Mouse (Mus musculus) kidney, postnatal 25 days (tissue): ENCODE measurements around the gene Chd4.
"Not testable (repeated sequence)": the region's sequence is repeated elsewhere in the genome, so short reads cannot be mapped to it uniquely, and the experiment has no call there.

ENCODE experiments used
- DNase-seq, 2 experiments: peaks; one replicate each; pipeline ENCODE4 v3.0.0; 2021; ENCODE audit warnings: mixed read lengths in 2 of 2

Gene Chd4

DNA sequence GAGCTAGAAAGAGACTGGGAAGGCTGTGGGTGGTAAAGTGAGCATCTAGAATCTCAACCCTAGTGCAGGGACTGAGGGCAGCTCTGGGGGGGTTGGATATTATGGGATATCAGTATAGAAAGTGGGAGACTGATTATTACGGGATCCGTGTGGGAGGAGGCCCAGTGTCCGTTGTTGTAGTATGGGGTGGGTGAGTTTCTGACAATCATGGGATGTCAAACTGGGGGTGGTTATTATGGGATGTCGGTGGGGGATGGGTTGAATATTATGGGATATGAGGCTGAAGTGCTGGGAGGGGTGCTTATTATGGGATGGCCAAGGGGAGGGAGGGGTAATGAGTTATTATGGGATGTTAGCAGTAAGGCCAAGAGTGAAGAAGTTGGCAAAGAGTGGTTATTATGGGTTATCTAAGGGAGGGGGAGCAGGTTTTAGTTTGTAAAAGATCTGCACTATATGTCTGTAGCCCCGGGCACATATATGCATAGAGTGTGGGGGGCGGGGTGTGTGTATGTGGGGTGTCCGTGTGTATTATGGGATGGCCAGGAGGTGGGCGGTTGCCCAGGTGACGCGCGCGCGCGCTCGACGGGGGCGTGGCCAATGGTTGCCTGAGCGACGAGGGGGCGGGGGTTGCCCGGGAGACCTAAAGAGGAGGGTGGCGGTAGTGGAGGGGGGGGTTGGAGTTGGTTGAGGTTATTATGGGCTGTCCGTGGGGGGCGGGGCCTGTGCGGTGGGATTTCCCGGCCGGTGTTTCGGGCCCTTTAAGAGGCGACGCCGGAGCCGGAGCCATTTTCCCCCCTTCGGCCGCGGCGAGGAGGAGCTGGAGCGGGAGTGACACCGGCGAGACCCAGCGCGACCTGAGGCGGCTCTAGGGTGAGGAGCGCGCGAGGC is at the start of gene Chd4:
Chd4 (plus strand) TSS at position 591 of the 888 bp plus-strand sequence.
- DNase-seq, result peak; percentile 98 to 99

GRCm38 (mm10) chr6:125046691-125047090 is 49.1 kb upstream of the Chd4 start:
- DNase-seq, result peak; percentile 85 to 88

GRCm38 (mm10) chr6:125049678-125050077 is 46.1 kb upstream of the Chd4 start, which contains the start of gene Acrbp:
Gene Acrbp, plus strand, starts transcription at chr6:125049689.
- no peak for DNase-seq

DNA sequence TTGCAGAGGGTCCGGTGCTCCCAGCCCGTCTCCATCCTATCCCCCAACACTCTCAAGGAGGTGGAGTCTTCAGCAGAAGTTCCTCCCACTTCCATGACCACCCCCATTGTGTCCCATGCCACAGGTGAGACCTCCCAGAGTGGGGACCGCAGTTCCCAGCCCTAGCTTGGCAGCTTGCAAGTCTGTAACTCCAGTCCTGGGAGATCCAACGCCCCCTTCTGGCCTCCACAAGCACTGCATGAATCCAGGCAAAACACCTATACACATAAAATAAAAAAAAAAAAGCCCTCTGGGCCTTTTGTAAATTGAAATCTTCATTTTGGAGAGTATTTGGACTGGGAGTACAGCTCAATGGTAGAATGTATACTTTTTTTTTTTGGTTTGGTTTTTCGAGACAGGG is 44.5 kb upstream of the Chd4 start:
- DNase-seq, result no peak

GRCm38 (mm10) chr6:125061493-125061892 is 34.3 kb upstream of the Chd4 start:
- no peak for DNase-seq

DNA sequence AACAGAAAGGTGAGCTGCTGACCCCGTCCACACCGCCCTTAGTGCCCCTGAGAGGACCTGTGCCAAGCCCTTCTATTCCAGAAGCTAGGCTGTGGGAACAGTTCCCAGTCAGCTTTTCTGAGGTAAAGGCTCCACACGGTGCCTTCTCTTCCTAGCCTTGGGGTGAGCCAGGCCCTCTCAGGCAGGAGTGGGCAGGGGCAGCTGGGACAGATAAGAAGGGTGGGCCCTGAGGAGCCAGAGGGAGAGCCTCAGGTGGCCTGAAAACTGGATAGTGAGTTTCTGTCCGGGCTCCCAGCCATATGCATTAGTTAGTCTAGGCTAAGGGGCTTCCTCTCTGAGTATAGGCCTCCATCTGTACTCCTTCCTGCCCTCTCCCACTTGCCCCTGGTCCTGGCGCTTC is 33.3 kb upstream of the Chd4 start:
- DNase-seq, result no peak

GRCm38 (mm10) chr6:125063906-125064305 is 31.9 kb upstream of the Chd4 start:
- no peak for DNase-seq

DNA sequence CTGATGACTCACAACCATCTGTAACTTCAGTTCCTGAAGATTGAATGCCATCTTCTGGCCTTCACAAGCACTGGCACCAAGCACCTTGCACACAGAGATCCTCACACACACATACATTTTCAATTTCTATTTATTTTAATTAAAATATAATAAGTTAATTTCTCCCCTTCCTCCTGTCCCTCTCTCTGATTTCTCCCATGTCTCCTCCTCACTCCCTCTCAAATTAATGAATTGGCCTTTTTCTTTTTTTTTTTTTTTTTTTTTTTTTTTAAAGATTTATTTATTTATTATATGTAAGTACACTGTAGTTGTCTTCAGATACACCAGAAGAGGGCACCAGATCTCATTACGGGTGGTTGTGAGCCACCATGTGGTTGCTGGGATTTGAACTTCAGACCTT is 30.6 kb upstream of the Chd4 start:
- not testable (repeated sequence) for DNase-seq

DNA sequence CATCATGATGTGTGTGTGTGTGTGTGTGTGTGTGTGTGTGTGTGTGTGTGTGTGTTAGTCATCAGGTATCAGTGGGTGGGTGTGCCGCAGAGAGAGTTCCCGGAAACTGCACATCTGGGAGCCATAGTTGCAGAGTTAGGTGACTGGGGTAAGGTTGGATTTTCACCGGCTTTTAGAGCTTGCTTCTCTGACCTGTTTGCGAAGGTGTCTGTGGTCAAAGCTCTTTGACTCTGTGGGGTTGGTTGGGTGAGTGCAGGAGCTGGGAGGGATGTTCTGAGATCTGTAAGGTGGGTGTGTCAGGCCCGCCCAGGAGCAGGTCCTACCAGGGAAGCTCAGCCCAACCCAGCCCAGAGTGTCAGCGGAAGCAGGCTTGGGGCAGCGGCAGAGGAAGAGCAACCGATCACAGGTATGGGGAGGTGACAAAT is 28.2 kb upstream of the Chd4 start, which contains the start of gene Lpar5:
Lpar5 (plus strand) TSS at position 350 of the 425 bp plus-strand sequence.
- no peak for DNase-seq

GRCm38 (mm10) chr6:125071170-125071895 is 24.4 kb upstream of the Chd4 start:
- no peak for DNase-seq

DNA sequence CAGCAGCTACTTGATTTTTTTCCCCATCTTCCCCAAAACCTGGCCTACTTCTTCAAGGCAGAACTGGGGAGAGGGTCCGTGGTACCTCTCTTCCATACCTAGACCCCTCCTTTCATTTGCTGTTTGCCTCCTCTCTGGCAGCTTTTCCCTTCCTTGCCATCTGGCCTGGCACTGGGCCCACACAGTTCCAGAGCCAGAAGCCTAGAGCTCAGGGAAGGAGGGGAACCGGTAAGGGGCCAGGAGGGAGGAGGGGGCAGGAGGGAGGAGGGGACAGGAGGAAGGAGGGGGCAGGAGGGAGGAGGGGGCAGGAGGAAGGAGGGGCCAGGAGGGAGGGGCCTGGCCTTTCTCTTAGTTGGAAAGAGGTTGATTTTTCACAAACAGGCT is 23.9 kb upstream of the Chd4 start:
- DNase-seq, result peak in 1 of 2 experiments; percentile 57

- DNase-seq, result no peak
Measured at GRCm38 (mm10) chr6:125073825-125074224, 22.0 kb upstream of the Chd4 start.

- peak in 1 of 2 experiments; percentile 13 for DNase-seq
Measured at GRCm38 (mm10) chr6:125081394-125081793, 14.4 kb upstream of the Chd4 start.

DNA sequence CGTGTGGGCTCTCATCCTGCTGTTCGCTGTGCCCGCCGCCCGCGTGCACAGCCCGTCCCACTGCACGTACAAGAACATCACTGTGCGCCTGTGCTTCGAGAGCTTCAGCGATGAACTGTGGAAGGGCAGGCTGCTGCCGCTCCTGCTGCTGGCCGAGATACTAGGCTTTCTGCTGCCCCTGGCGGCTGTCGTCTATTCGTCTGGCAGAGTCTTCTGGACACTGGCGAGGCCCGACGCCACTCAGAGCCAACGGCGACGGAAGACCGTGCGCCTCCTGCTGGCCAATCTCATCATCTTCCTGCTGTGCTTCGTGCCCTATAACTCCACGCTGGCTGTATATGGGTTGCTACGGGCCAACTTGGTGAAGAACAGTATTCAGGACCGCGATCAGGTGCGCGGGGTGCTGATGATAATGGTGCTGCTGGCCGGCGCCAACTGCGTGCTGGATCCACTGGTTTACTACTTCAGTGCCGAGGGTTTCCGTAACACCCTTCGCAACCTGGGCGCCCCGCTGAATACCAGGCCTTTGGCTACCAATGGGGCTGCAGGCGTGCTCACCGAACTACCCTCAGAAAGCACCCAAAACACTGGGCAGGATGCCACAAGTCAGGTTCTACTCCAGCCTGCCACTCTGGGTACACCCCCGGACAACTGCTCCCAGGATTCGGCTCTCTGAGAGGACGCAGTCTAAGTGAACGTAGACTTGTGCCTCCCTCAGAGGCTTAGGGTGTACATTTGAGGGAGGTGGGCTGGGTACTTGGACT is 13.8 kb upstream of the Chd4 start:
- DNase-seq, result peak; percentile 93 to 96

GRCm38 (mm10) chr6:125082801-125083386 is 12.9 kb upstream of the Chd4 start:
- no peak for DNase-seq

DNA sequence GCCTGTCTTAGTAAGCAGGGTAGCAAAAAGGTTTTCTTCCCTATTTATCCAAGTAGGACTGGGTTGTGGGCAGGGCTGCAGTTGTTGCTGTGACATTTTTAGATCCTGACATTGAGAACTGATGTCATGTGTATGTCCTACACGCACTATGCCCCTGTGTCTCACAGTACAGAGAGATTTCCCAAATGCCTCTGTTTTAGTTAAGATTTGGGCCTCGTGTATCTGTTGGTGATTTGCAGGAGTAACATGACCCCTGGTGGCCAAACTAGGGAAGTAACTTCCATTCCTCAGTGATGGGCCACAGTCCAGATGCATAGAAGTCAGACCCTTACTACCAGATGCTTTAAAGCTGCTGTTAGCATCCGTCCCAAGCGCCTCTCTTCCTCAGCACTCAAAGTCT is 11.4 kb upstream of the Chd4 start:
- peak; percentile 62 to 70 for DNase-seq

DNA sequence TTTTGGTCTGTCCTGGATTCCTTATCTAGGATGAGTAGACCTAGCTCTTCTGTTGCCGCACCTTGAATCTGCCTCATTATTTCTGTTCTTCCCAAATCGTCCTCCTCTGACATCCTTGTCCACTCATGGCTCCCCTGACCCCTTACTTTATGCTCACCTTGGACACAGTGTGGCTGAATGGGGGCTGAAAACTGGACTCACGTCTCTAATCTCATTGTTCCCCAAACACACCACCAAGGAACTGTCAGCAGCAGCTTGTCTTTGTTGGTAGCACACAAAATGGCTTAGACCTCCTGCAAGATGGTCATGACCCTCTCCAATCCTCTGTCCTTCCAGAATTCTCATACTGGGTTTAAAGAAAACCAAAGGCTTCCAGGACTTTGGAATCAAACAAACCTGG is 7.8 kb upstream of the Chd4 start:
- DNase-seq, result no peak

DNA sequence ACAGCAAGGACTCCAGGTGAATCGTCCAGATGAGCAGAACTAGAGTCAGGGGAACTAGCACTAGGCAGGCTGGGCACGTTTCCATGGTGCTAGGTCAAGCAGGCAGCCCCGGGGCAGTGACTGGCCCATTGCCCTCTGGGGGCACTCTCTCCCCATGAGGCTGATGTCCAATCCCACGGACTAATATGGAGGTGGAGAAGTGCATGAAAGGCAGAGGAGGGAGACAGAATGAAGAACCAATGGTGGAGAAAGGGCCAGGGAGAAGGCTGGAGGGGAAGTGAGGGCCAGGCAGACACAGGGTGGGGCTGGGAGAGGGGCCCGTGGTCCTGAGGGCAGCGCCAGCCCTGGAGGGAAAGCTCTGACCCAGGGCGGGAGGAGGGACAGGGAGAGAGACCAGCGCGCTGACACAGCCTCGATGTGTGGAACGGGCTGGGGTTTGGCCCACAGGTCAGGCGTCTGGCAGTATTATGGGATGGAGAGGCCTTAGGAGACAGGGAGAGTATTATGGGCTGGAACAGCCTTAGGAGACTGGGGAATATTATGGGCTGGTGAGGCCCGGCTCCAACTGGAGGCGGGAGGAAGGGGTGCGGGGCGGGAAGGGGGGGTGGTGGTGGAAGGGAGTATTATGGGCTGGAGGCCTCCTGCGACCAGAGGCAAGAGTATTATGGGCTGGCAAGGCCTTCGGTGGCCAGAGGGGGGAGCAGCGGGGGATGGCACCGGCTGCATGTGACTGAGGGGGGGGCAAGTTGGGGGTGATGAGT is 7.0 kb upstream of the Chd4 start:
- DNase-seq, result peak; percentile 90 to 96

- DNase-seq, result peak; percentile 87 to 96
Measured at GRCm38 (mm10) chr6:125089521-125090321, 6.1 kb upstream of the Chd4 start.

DNA sequence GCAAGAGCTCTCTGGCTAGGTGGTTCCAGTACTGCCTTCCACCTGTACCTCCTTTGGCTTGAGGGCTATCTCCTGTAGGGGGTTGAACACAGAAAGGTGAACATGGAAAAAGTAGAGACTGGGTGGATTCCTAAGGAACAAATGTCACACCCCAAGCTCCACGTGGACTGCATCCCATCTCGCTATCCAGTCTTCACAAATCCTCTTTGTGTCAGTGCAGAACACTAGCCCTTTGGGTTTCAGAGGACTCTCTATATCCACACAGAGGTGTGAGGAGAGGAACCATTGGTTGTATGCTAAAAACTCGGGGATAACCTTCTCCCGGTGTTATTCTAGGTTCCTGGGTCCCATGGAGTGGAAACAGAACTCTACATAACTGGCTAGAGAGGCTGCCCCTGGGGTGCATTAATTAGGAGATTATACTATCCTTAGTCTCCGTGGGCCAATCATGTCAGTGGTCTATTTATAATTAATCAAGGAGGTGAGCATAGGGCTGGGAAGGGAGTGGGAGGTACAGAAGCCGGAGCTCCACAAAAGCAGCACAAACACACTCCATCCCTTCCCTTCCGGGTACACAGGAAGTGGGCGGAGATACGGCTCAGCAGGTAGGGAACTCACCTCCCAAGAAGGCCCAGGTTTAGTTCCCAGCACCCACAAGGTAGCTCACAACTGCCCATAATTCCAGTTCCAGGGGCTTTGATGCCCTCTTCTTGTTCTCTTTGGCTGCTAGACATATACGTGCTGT is 5.3 kb upstream of the Chd4 start:
- no peak for DNase-seq
